In the genomic region with DNA sequence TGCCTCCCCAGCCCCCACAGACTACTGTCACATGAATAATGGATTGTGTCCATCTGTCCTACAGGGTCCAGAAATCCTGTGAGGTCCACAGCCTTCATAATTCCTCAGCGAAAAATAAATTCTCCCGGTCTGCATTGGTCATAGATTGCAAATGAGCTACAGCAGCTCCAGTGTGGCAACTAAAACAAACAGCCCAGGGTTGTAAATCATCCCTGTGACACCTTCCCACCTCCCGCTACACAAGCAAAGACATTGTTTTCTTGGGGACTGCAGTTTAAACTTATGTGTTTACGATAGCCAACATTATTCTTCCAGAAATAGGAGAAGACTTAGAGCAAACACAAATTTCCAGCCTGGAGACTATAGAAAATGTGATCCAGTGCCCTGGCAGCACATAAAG, we compare ENCODE assay signal across 22 mouse cellular contexts.
DNase-seq lines count a peak whose midpoint lies in the region; ATAC-seq and TF ChIP-seq lines count a peak whose summit lies in the region.
"Had no signal": no experiment of that assay in that cellular context is flagged by ENCODE, and none has a peak within 500 bp of the region (broad histone marks: within the 10 kb centered on the region; RNA-seq: fewer than 3 reads in every experiment).

No protein-coding gene starts in this region.

- no peaks in the 10 kb centered on the region for H3K4me1 ChIP-seq in intestine, embryonic 15.5 days (replicated peaks)
- H3K4me1 ChIP-seq in intestine, postnatal 0 days (replicated peaks; ENCODE audit: control insufficient read depth, insufficient read depth, low read length), result no peaks in the 10 kb centered on the region
- peaks cover 12% of the 10 kb centered on the region for H3K4me1 ChIP-seq in neural tube, embryonic 13.5 days (replicated peaks)
- H3K4me1 ChIP-seq: embryonic facial prominence, embryonic 15.5 days; forebrain, embryonic 10.5 days; heart, embryonic 10.5 days had no signal

- H3K9me3 ChIP-seq in intestine, embryonic 15.5 days, result no peaks in the 10 kb centered on the region
- no peaks in the 10 kb centered on the region for H3K9me3 ChIP-seq in intestine, postnatal 0 days (ENCODE audit: control insufficient read depth)
- no peaks in the 10 kb centered on the region for H3K9me3 ChIP-seq in neural tube, embryonic 13.5 days
- H3K9me3 ChIP-seq: embryonic facial prominence, embryonic 15.5 days; forebrain, embryonic 10.5 days; heart, embryonic 10.5 days; hindbrain, embryonic 12.5 days had no signal

- H3K27me3 ChIP-seq in intestine, embryonic 15.5 days (replicated peaks), result no peaks in the 10 kb centered on the region
- no peaks in the 10 kb centered on the region for H3K27me3 ChIP-seq in intestine, postnatal 0 days (replicated peaks; ENCODE audit: control insufficient read depth, insufficient read depth, low read length)
- no peaks in the 10 kb centered on the region for H3K27me3 ChIP-seq in neural tube, embryonic 13.5 days
- H3K27me3 ChIP-seq: CH12.LX; embryonic facial prominence, embryonic 15.5 days; hindbrain, embryonic 12.5 days had no signal

- no peak overlapping the region for H3K27ac ChIP-seq in intestine, embryonic 15.5 days
- no peak overlapping the region for H3K27ac ChIP-seq in intestine, postnatal 0 days (ENCODE audit: low read depth, low read length)
- 0 out of 2 replicates have a peak overlapping the region, but pooled peaks have one; percentile 4 for H3K27ac ChIP-seq in neural tube, embryonic 13.5 days (replicated peaks)
- H3K27ac ChIP-seq: embryonic facial prominence, embryonic 15.5 days; forebrain, embryonic 10.5 days; heart, embryonic 10.5 days; hindbrain, embryonic 12.5 days had no signal

- H3K9ac ChIP-seq in intestine, embryonic 15.5 days, result no peak overlapping the region
- H3K9ac ChIP-seq in intestine, postnatal 0 days (ENCODE audit: low read depth, low read length), result no peak overlapping the region
- no peak overlapping the region for H3K9ac ChIP-seq in neural tube, embryonic 13.5 days
- H3K9ac ChIP-seq: embryonic facial prominence, embryonic 15.5 days; hindbrain, embryonic 12.5 days had no signal

- TF ChIP-seq CTCF in intestine, postnatal 0 days (IDR thresholded peaks at IDR 0.05; ENCODE audit: low read depth), result no peak

- no peak overlapping the region for H3K4me3 ChIP-seq in intestine, embryonic 15.5 days (replicated peaks)
- H3K4me3 ChIP-seq in intestine, postnatal 0 days (ENCODE audit: low read depth, low read length), result no peak overlapping the region
- no peak overlapping the region for H3K4me3 ChIP-seq in neural tube, embryonic 13.5 days
- H3K4me3 ChIP-seq: embryonic facial prominence, embryonic 15.5 days; erythroblast, embryonic 14.5 days; forebrain, embryonic 10.5 days; heart, embryonic 10.5 days; hindbrain, embryonic 12.5 days had no signal

- WGBS in intestine, embryonic 15.5 days, result 17% methylated on average over 4 of the region's 4 CpGs
- WGBS in intestine, postnatal 0 days, result 7% methylated on average over 4 of the region's 4 CpGs
- WGBS in neural tube, embryonic 13.5 days, result 20% methylated on average over 4 of the region's 4 CpGs

- DNase-seq in neural tube, embryonic 10.5 days (ENCODE audit: extremely low spot score, low spot score), result no peak
- DNase-seq in forelimb bud, embryonic 11.5 days (ENCODE audit: low read depth, low spot score), result peak; percentile 57
- DNase-seq in right cerebral cortex, adult 2 months (ENCODE audit: low spot score in 2 of 2), result no peak
- DNase-seq: adrenal gland, adult 2 months; adrenal gland, postnatal 25 days; cerebellum, adult 18-20 months; cerebellum, adult 9-11 months; gastrocnemius, postnatal 10 days; heart, adult 18-20 months; heart, postnatal 10 days; heart, postnatal 4 days had no signal

- H3K4me2 ChIP-seq in intestine, embryonic 15.5 days (replicated peaks), result no peak overlapping the region
- no peak overlapping the region for H3K4me2 ChIP-seq in intestine, postnatal 0 days (replicated peaks; ENCODE audit: low read depth)
- no peak overlapping the region for H3K4me2 ChIP-seq in neural tube, embryonic 13.5 days
- H3K4me2 ChIP-seq: embryonic facial prominence, embryonic 15.5 days; hindbrain, embryonic 12.5 days had no signal

- H3K36me3 ChIP-seq in intestine, embryonic 15.5 days, result no peaks in the 10 kb centered on the region
- no peaks in the 10 kb centered on the region for H3K36me3 ChIP-seq in intestine, postnatal 0 days (ENCODE audit: control insufficient read depth, insufficient read depth)
- 0 out of 2 replicates have a peak, but pooled peaks cover 4% of the 10 kb centered on the region for H3K36me3 ChIP-seq in neural tube, embryonic 13.5 days
- H3K36me3 ChIP-seq: embryonic facial prominence, embryonic 15.5 days; forebrain, embryonic 10.5 days; heart, embryonic 10.5 days; hindbrain, embryonic 12.5 days had no signal

- ATAC-seq in intestine, embryonic 15.5 days, result peak; percentile 58; the same call in 1 of the 2 replicates
- no peak for ATAC-seq in intestine, postnatal 0 days
- ATAC-seq in neural tube, embryonic 13.5 days (ENCODE audit: low read depth), result no peak
- ATAC-seq: forebrain, embryonic 14.5 days; hindbrain, embryonic 16.5 days had no signal
